7 mouse cellular contexts compared by ENCODE assay signal in genomic region chr3:89147101-89147978, GRCm38 (mm10). TPM values are rescaled to one million over a fixed set of nuclear protein-coding genes. Genes with fewer than 3 reads are reported as not detected.
DNase-seq lines count a peak whose midpoint lies in the region; ATAC-seq and TF ChIP-seq lines count a peak whose summit lies in the region.

No protein-coding gene starts in this region.

- TF ChIP-seq CTCF in bone marrow, adult 2 months (IDR thresholded peaks at IDR 0.05; ENCODE audit: control insufficient read depth, insufficient read depth, low read length): no peak
- peak; percentile 29 for TF ChIP-seq CTCF in hindbrain, postnatal 0 days (IDR thresholded peaks at IDR 0.05; ENCODE audit: low read depth)
- no peak for TF ChIP-seq CTCF in small intestine, adult 2 months (IDR thresholded peaks at IDR 0.05; ENCODE audit: extremely low read depth, insufficient read length, insufficient replicate concordance, low read depth, low read length)

- no peak for ATAC-seq in hindbrain, postnatal 0 days
- ATAC-seq in liver, embryonic 12.5 days: peak; percentile 90

- H3K4me3 ChIP-seq in bone marrow, adult 2 months (replicated peaks; ENCODE audit: control insufficient read depth, low read depth, low read length): no peak overlapping the region
- no peak overlapping the region for H3K4me3 ChIP-seq in hindbrain, postnatal 0 days (ENCODE audit: low read length)
- H3K4me3 ChIP-seq in liver, embryonic 12.5 days: peak overlapping the region; percentile 42
- peak overlapping the region; percentile 54 for H3K4me3 ChIP-seq in small intestine, adult 2 months (ENCODE audit: low read depth, low read length)

- no peak overlapping the region for H3K9ac ChIP-seq in hindbrain, postnatal 0 days (replicated peaks; ENCODE audit: low read length)
- H3K9ac ChIP-seq in liver, embryonic 12.5 days: peak overlapping the region; percentile 57

- H3K9me3 ChIP-seq in hindbrain, postnatal 0 days (ENCODE audit: low read length): no peaks in the 10 kb centered on the region
- no peaks in the 10 kb centered on the region for H3K9me3 ChIP-seq in liver, embryonic 12.5 days (replicated peaks)

- TF ChIP-seq POLR2A in bone marrow, adult 2 months (IDR thresholded peaks at IDR 0.05; ENCODE audit: borderline replicate concordance, control insufficient read depth, low read depth, low read length): 0 out of 2 replicates have a peak, but pooled peaks have one; percentile 7
- TF ChIP-seq POLR2A in small intestine, adult 2 months (IDR thresholded peaks at IDR 0.05; ENCODE audit: low read depth, low read length): no peak

- WGBS in bone marrow, adult 2 months: 29% methylated on average over 26 of the region's 26 CpGs
- 29% methylated on average over 26 of the region's 26 CpGs for WGBS in hindbrain, postnatal 0 days
- 17% methylated on average over 26 of the region's 26 CpGs for WGBS in liver, embryonic 12.5 days (ENCODE audit: insufficient replicate concordance)
- WGBS in small intestine, adult 2 months: 23% methylated on average over 26 of the region's 26 CpGs

- peaks cover 5% of the 10 kb centered on the region; the same call in 1 of the 2 replicates for H3K36me3 ChIP-seq in hindbrain, postnatal 0 days (ENCODE audit: insufficient read depth, low read length)
- H3K36me3 ChIP-seq in liver, embryonic 12.5 days: peaks cover 46% of the 10 kb centered on the region
- H3K36me3 ChIP-seq in small intestine, adult 2 months (ENCODE audit: control insufficient read depth, insufficient read depth, low read length): peaks cover 33% of the 10 kb centered on the region

- no peak overlapping the region for H3K4me2 ChIP-seq in hindbrain, postnatal 0 days (ENCODE audit: low read depth, low read length)
- H3K4me2 ChIP-seq in liver, embryonic 12.5 days: peak overlapping the region; percentile 71

- no peak overlapping the region for H3K27ac ChIP-seq in bone marrow, adult 2 months (ENCODE audit: control insufficient read depth, insufficient read depth, low read depth, low read length, poor library complexity)
- no peak overlapping the region for H3K27ac ChIP-seq in hindbrain, postnatal 0 days
- peak overlapping the region; percentile 79 for H3K27ac ChIP-seq in liver, embryonic 12.5 days
- no peak overlapping the region for H3K27ac ChIP-seq in small intestine, adult 2 months (ENCODE audit: insufficient read depth, low read depth, low read length)

- peak; percentile 45 for DNase-seq in ES-CJ7 (ENCODE audit: low read depth, low spot score)
- no peak for DNase-seq in hindbrain, postnatal 0 days (ENCODE audit: low spot score)
- no peak for DNase-seq in gastrocnemius, adult 18-20 months (ENCODE audit: low spot score)
- DNase-seq in Muller cell, postnatal 12 days (ENCODE audit: inconsistent ontology term): no peak

- H3K27me3 ChIP-seq in hindbrain, postnatal 0 days (ENCODE audit: insufficient read depth, low read length): no peaks in the 10 kb centered on the region
- peaks cover 46% of the 10 kb centered on the region for H3K27me3 ChIP-seq in liver, embryonic 12.5 days (replicated peaks)
- peaks cover 6% of the 10 kb centered on the region; the same call in 1 of the 2 replicates for H3K27me3 ChIP-seq in small intestine, adult 2 months (ENCODE audit: control insufficient read depth, insufficient read depth, low read length)

- H3K4me1 ChIP-seq in bone marrow, adult 2 months (ENCODE audit: control insufficient read depth, insufficient read depth, low read length): no peaks in the 10 kb centered on the region
- no peaks in the 10 kb centered on the region for H3K4me1 ChIP-seq in hindbrain, postnatal 0 days (ENCODE audit: insufficient read depth, low read length)
- peaks cover 92% of the 10 kb centered on the region for H3K4me1 ChIP-seq in liver, embryonic 12.5 days
- H3K4me1 ChIP-seq in small intestine, adult 2 months (ENCODE audit: control insufficient read depth, insufficient read depth, insufficient read length, low read length): peaks cover 10% of the 10 kb centered on the region

RNA-seq across cellular contexts. Expression of gene Pklr, which starts 11.4 kb away (rescaled TPM):
- 14.3 and 16.0 TPM in 2 replicates for polyA plus RNA-seq in bone marrow, adult 2 months (2011; ENCODE audit: insufficient read depth, insufficient read length, low replicate concordance, missing spikeins)
- total RNA-seq in hindbrain, postnatal 0 days (2014; rRNA removed): not detected in 2 replicates
- 0.10 and 0.21 TPM in 2 replicates for polyA plus RNA-seq in hindbrain, postnatal 0 days (2015; fragmentation: Nextera tagmentation; extraction: Ambion mirVana)
- 162 and 171 TPM in 2 replicates for polyA plus RNA-seq in liver, embryonic 12.5 days (2016; fragmentation: Nextera tagmentation; extraction: Ambion mirVana)
- 264 and 580 TPM in 2 replicates for polyA plus RNA-seq in small intestine, adult 2 months (2012; rRNA removed)
- total RNA-seq in gastrocnemius, adult 18-20 months (2021): not detected

RNA-seq across cellular contexts. Expression of gene Hcn3, which starts 12.7 kb away (rescaled TPM):
- polyA plus RNA-seq in bone marrow, adult 2 months (2011; ENCODE audit: insufficient read depth, insufficient read length, low replicate concordance, missing spikeins): 1.6 TPM in 1 of 2 replicates, not detected in the other
- 83.8 and 85.7 TPM in 2 replicates for total RNA-seq in hindbrain, postnatal 0 days (2014; rRNA removed)
- 33.5 and 38.1 TPM in 2 replicates for polyA plus RNA-seq in hindbrain, postnatal 0 days (2015; fragmentation: Nextera tagmentation; extraction: Ambion mirVana)
- polyA plus RNA-seq in liver, embryonic 12.5 days (2016; fragmentation: Nextera tagmentation; extraction: Ambion mirVana): 0.81 and 0.86 TPM in 2 replicates
- polyA plus RNA-seq in small intestine, adult 2 months (2012; rRNA removed): 0.30 and 1.3 TPM in 2 replicates
- total RNA-seq in gastrocnemius, adult 18-20 months (2021): under 1 TPM; 0.14 to 0.26 TPM

RNA-seq across cellular contexts. Expression of gene Clk2, which starts 17.3 kb away (rescaled TPM):
- 43.3 and 90.9 TPM in 2 replicates for polyA plus RNA-seq in bone marrow, adult 2 months (2011; ENCODE audit: insufficient read depth, insufficient read length, low replicate concordance, missing spikeins)
- 36.3 and 43.1 TPM in 2 replicates for total RNA-seq in hindbrain, postnatal 0 days (2014; rRNA removed)
- polyA plus RNA-seq in hindbrain, postnatal 0 days (2015; fragmentation: Nextera tagmentation; extraction: Ambion mirVana): 13.3 and 13.7 TPM in 2 replicates
- polyA plus RNA-seq in liver, embryonic 12.5 days (2016; fragmentation: Nextera tagmentation; extraction: Ambion mirVana): 21.1 and 21.2 TPM in 2 replicates
- 20.6 and 27.7 TPM in 2 replicates for polyA plus RNA-seq in small intestine, adult 2 months (2012; rRNA removed)
- total RNA-seq in gastrocnemius, adult 18-20 months (2021): 10 to 100 TPM; 16.6 to 18.6 TPM

RNA-seq across cellular contexts. Expression of gene Scamp3, which starts 29.9 kb away (rescaled TPM):
- 25.7 and 54.2 TPM in 2 replicates for polyA plus RNA-seq in bone marrow, adult 2 months (2011; ENCODE audit: insufficient read depth, insufficient read length, low replicate concordance, missing spikeins)
- 60.4 and 77.5 TPM in 2 replicates for total RNA-seq in hindbrain, postnatal 0 days (2014; rRNA removed)
- 139 and 143 TPM in 2 replicates for polyA plus RNA-seq in hindbrain, postnatal 0 days (2015; fragmentation: Nextera tagmentation; extraction: Ambion mirVana)
- polyA plus RNA-seq in liver, embryonic 12.5 days (2016; fragmentation: Nextera tagmentation; extraction: Ambion mirVana): 79.8 and 86.3 TPM in 2 replicates
- polyA plus RNA-seq in small intestine, adult 2 months (2012; rRNA removed): 57.0 and 96.1 TPM in 2 replicates
- 10 to 100 TPM; 37.8 to 38.4 TPM for total RNA-seq in gastrocnemius, adult 18-20 months (2021)

RNA-seq across cellular contexts. Expression of gene Fam189b, which starts 35.6 kb away (rescaled TPM):
- 4.1 and 9.8 TPM in 2 replicates for polyA plus RNA-seq in bone marrow, adult 2 months (2011; ENCODE audit: insufficient read depth, insufficient read length, low replicate concordance, missing spikeins)
- 15.2 and 19.7 TPM in 2 replicates for total RNA-seq in hindbrain, postnatal 0 days (2014; rRNA removed)
- 29.1 and 29.2 TPM in 2 replicates for polyA plus RNA-seq in hindbrain, postnatal 0 days (2015; fragmentation: Nextera tagmentation; extraction: Ambion mirVana)
- polyA plus RNA-seq in liver, embryonic 12.5 days (2016; fragmentation: Nextera tagmentation; extraction: Ambion mirVana): 5.3 and 6.6 TPM in 2 replicates
- polyA plus RNA-seq in small intestine, adult 2 months (2012; rRNA removed): 14.0 and 19.4 TPM in 2 replicates
- 10 to 100 TPM; 16.5 to 22.2 TPM for total RNA-seq in gastrocnemius, adult 18-20 months (2021)

Comparison
In these comparisons a context has a peak if more than half of its experiments do, and no peak if none do; other contexts are left out.
1. H3K4me3 ChIP-seq: peak in liver, embryonic 12.5 days (single experiment) and small intestine, adult 2 months (single experiment); none in bone marrow, adult 2 months (single experiment) and hindbrain, postnatal 0 days (single experiment).
2. RNA of gene Pklr, which starts 11.4 kb away (polyA plus RNA-seq): 264 to 580 TPM in small intestine, adult 2 months, 162 to 171 TPM in liver, embryonic 12.5 days and 14.3 to 16.0 TPM in bone marrow, adult 2 months; 0.10 to 0.21 TPM in hindbrain, postnatal 0 days; every median in the first group is over 10 times any median in the second.
3. RNA of gene Hcn3, which starts 12.7 kb away (polyA plus RNA-seq): 33.5 to 38.1 TPM in hindbrain, postnatal 0 days; 0.30 to 1.3 TPM in small intestine, adult 2 months, 1.6 TPM in bone marrow, adult 2 months and 0.81 to 0.86 TPM in liver, embryonic 12.5 days; every median in the first group is over 10 times any median in the second.